Mouse (Mus musculus) cerebellum, postnatal 4 days (tissue): ENCODE measurements at regions not wholly inside any gene's neighbourhood (a gene's known extent, or its start where the extent isn't known, plus 50 kb on each side); places are given as distances from the start of the nearest gene placed in this dataset.
A peak's percentile ranks its signal among the peaks of the same experiment; 100 is the strongest.

Source experiments
- DNase-seq, 2 experiments: peaks; one replicate each; pipeline ENCODE4 v3.0.0; 2022; ENCODE audit warnings: low spot score in 2 of 2, mixed read lengths in 1 of 2

GRCm38 (mm10) chr15:63377258-63377657 lies 467.7 kb downstream of the Gsdmc2 start:
- no peak for DNase-seq

GRCm38 (mm10) chr15:63371328-63372023 lies 473.5 kb downstream of the Gsdmc2 start:
- no peak for DNase-seq

DNA sequence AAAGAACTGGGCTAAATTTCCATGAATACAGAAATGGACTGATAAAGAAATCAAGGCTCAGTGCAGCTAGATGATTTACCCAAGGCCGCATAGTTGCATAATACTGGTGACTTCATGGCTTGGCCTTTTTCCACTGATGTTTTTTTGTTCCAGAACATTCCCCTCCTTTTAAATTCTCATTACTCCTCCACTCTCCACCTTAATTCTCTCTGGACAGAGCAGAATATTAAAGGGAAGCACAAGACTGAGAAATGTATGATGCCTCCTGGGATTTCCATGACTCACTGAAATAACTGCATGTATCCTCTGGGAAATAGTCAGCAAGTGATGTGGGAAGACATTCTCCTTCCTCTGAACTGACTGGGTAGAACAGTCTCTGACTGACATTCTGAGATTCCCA lies 480.5 kb downstream of the Gsdmc2 start:
- DNase-seq: no peak

- no peak for DNase-seq
Observed at GRCm38 (mm10) chr15:63360402-63360801, 484.6 kb downstream of the Gsdmc2 start.

GRCm38 (mm10) chr15:63341730-63342129 lies 503.2 kb downstream of the Gsdmc2 start:
- no peak for DNase-seq

GRCm38 (mm10) chr15:63340322-63341060 lies 504.5 kb downstream of the Gsdmc2 start:
- DNase-seq: peak in 1 of 2 experiments; percentile 12

- peak in 1 of 2 experiments; percentile 5 for DNase-seq
Observed at GRCm38 (mm10) chr15:63319666-63320065, 525.3 kb downstream of the Gsdmc2 start.

GRCm38 (mm10) chr15:63310426-63310825 lies 534.6 kb downstream of the Gsdmc2 start:
- no peak for DNase-seq

DNA sequence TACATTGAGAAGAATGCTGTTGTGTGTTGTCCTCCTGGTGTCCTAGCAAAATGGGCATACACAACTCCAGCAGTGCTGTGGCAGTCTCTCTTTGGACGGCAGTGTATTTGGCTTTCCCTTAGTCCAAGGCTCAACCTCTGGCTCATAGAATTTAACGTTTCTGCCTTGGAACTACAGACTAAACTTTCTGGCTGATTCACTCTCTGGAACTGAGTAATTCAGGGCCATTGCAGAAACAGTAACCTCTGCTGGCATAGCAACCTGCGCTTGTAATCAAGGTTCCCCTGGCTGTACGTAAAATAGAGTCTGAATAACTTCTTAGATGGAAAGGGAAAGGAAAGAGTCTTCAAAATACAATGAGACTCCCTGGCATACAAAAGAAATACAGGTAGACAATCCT lies 545.7 kb downstream of the Gsdmc2 start:
- no peak for DNase-seq

GRCm38 (mm10) chr15:63288534-63288933 lies 556.4 kb downstream of the Gsdmc2 start:
- DNase-seq: no peak

GRCm38 (mm10) chr15:63286026-63286425 lies 559.0 kb downstream of the Gsdmc2 start:
- DNase-seq: no peak

GRCm38 (mm10) chr15:63270381-63270780 lies 574.6 kb downstream of the Gsdmc2 start:
- no peak for DNase-seq

GRCm38 (mm10) chr15:63265845-63266244 lies 579.1 kb downstream of the Gsdmc2 start:
- DNase-seq: no peak

DNA sequence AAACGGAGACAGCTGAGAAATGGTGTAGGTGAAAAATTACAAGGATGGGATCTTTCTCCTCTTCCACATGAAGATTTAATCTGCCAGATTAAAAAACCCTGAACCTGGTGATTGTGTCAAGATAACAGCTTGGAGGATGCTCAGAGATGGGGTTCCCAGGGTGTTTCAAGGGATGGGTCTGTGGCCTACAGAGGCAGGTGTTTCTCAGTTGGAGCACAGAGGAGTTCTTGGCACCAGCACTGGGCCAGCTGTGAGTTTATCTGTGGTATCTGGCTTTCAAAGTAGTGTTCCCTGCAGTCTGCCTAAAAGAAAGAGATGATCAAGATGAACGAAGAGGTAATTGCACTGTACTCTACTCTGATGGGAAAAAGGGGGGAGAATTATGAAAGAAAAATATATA lies 589.2 kb downstream of the Gsdmc2 start:
- DNase-seq: no peak

- no peak for DNase-seq
Observed at GRCm38 (mm10) chr15:63252781-63253340, 592.1 kb downstream of the Gsdmc2 start.

GRCm38 (mm10) chr15:63238601-63239000 lies 606.4 kb downstream of the Gsdmc2 start:
- DNase-seq: no peak

- peak in 1 of 2 experiments; percentile 6 for DNase-seq
Observed at GRCm38 (mm10) chr15:63218393-63219060, 626.5 kb downstream of the Gsdmc2 start.

- DNase-seq: no peak
Observed at GRCm38 (mm10) chr15:63205150-63205549, 639.8 kb downstream of the Gsdmc2 start.

GRCm38 (mm10) chr15:63195031-63195430 lies 649.9 kb downstream of the Gsdmc2 start:
- no peak for DNase-seq

- no peak for DNase-seq
Observed at GRCm38 (mm10) chr15:63194492-63194797, 650.5 kb downstream of the Gsdmc2 start.

- no peak for DNase-seq
Observed at GRCm38 (mm10) chr15:63193617-63194491, 651.1 kb downstream of the Gsdmc2 start.
